Mouse (Mus musculus) CD8-positive naive resting alpha-beta T cell, adult 2 months (primary cell): ENCODE results near the gene Zfp981.
"Not testable (repeated sequence)": the region's sequence is repeated elsewhere in the genome, so short reads cannot be mapped to it uniquely, and the experiment has no call there.

ENCODE experiments used
- DNase-seq, 2 experiments: peaks; one replicate each; pipeline ENCODE4 v3.0.0; 2022; ENCODE audit warnings: low read depth in 2 of 2, low spot score in 2 of 2

Zfp981 gene

GRCm38 (mm10) chr4:146485183-146485939, 16.5 kb upstream of the Zfp981 start:
- DNase-seq = not testable (repeated sequence)

GRCm38 (mm10) chr4:146486753-146487152, 15.1 kb upstream of the Zfp981 start:
- not testable (repeated sequence) for DNase-seq

- not testable (repeated sequence) for DNase-seq
These were observed 12.6 kb upstream of the Zfp981 start for GRCm38 (mm10) chr4:146489196-146489595.

DNA sequence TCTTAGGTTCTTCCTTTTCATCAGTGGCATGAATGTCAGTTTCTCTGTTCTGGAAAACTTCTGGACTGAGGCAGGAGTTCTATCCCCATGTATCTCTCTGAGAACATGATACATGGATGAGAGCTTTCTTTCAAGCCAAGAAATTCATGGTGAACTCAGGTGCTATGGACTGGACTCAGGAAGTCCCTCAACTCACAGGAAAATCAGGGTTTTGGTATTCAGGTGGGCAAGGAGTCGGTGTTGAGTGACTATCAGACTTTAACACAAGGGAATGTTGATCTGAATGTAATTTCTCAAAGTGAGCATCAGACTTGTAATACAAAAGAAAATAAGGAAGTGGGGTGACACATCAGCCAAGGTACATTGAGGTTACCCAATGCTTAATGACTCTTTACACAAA, 9.8 kb upstream of the Zfp981 start:
- not testable (repeated sequence) for DNase-seq

DNA sequence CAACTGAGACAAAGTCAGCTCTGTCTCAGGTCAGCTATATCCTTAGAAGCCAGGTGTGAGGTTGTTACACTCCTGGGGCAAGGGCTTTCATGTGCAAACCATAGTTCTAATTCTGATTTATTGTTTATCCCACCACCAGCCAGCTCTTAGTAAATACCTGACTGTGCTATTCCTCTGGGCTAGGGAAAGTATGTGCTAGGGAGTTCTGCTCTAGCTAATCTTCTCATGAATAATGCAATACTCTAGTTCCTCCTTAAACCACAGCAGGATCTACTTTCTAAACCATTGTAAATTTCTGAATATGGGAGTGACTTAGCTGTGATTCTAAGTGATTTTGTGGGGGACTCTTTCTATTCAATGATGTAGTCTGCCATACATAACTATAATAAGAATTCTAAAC, 9.4 kb upstream of the Zfp981 start:
- DNase-seq = no peak

DNA sequence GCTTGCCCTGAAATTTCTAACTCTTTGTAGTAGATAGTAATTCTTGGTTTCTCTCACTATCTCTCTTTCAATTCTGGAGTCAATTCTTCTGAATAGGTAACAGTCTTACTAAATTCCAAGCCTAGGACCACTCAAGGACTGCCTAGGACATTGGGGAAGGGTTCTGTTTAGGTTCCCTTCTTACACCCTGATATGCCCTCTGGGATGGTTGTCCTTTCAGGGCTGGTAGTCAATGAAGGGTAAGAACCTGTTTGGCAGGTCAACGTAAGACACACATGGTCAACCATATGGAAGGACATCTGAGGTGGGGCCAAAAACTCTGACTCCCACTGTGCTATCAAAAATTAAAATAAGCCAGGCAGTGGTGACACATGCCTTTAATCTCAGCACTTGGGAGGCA, 9.0 kb upstream of the Zfp981 start:
- DNase-seq = no peak

GRCm38 (mm10) chr4:146493319-146493907, 8.4 kb upstream of the Zfp981 start:
- not testable (repeated sequence) for DNase-seq

- DNase-seq = no peak
These were observed 6.8 kb upstream of the Zfp981 start for GRCm38 (mm10) chr4:146494980-146495379.

- not testable (repeated sequence) for DNase-seq
These were observed 4.0 kb upstream of the Zfp981 start for GRCm38 (mm10) chr4:146497695-146498275.

DNA sequence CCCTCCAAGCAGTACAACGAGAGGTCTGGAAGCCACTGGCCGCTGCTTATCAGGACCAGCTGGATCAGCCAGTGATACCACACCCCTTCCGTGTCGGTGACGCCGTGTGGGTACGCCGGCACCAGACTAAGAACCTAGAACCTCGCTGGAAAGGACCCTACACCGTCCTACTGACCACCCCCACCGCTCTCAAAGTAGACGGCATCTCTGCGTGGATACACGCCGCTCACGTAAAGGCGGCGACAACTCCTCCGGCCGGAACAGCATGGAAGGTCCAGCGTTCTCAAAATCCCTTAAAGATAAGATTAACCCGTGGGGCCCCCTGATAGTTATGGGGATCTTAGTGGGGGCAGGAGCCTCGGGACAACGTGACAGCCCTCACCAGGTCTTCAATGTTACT, 7.2 kb downstream of the Zfp981 start:
- not testable (repeated sequence) for DNase-seq

DNA sequence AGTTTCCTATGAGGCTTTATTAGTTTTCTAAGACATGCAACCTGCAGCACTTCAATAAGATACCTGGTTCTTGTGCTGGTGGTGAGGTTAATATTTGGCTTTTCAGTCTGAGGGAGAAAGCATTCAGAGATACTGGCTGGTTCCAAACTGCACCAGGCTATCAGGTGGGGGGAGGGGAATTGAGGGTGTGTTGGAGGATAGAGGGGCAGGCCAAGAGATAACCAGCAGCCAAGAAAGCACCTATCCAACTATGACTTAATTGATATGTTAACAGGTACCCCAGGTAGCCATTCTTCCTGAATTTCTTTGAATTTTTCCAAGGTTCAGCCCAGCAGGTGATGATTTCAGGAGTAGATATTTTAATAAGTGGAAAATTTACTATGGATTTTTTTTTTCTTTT, 10.0 kb downstream of the Zfp981 start:
- not testable (repeated sequence) for DNase-seq

DNA sequence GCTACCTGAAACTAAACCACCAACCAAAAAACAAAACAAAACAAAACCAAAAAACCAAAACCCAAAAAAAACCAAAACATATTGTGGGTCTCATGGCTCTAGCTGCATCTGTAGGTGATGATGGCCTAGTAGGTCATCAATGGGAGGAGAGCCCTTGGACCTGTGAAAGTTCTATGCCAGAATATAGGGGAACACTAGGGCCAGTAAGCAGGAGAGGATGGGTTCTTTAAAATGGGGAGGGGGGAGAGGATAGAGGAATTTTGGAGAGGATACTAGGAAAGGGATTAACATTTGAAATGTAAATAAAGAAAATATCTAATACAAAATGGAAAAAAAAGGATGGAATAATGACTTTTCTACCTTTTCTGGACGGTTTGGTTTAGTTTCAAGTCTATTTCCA, 14.6 kb downstream of the Zfp981 start:
- DNase-seq = no peak

DNA sequence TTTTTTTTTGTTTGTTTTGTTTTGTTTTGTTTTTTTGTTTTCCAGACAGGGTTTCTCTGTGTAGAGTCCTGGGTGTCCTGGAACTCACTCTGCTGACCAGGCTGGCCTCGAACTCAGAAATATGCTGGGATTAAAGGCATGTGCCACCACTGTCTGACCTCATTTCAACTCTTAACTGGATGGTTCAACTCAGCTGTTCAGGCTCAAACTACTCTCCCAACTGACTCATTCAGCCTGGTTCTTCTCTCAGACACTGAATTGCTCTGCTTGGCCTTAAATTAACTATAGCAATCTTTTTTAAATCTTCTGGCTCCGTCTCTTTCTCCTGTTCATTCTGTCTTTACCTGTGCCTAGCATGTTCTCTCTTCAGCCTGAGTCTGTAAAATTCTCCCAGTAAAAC, 15.3 kb downstream of the Zfp981 start:
- not testable (repeated sequence) for DNase-seq

GRCm38 (mm10) chr4:146520723-146521122, 18.9 kb downstream of the Zfp981 start:
- DNase-seq = no peak

DNA sequence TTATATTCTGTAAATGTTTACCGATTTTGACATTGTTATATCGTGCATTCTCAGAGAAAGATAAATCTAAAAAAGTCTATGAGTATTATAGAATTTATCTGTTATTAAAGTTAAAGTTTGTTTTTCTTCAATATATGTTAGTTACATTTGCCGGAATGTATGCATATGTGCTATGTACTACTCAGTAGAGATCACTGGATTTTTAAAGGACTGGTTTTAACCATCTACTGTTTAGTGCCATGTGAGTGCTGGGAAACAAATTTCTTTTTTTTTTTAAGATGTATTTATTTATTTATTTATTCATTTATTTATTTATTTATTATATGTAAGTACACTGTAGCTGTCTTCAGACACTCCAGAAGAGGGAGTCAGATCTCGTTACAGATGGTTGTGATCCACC, 32.7 kb downstream of the Zfp981 start:
- DNase-seq = no peak

- no peak for DNase-seq
These were observed 34.1 kb downstream of the Zfp981 start for GRCm38 (mm10) chr4:146535883-146536282.

DNA sequence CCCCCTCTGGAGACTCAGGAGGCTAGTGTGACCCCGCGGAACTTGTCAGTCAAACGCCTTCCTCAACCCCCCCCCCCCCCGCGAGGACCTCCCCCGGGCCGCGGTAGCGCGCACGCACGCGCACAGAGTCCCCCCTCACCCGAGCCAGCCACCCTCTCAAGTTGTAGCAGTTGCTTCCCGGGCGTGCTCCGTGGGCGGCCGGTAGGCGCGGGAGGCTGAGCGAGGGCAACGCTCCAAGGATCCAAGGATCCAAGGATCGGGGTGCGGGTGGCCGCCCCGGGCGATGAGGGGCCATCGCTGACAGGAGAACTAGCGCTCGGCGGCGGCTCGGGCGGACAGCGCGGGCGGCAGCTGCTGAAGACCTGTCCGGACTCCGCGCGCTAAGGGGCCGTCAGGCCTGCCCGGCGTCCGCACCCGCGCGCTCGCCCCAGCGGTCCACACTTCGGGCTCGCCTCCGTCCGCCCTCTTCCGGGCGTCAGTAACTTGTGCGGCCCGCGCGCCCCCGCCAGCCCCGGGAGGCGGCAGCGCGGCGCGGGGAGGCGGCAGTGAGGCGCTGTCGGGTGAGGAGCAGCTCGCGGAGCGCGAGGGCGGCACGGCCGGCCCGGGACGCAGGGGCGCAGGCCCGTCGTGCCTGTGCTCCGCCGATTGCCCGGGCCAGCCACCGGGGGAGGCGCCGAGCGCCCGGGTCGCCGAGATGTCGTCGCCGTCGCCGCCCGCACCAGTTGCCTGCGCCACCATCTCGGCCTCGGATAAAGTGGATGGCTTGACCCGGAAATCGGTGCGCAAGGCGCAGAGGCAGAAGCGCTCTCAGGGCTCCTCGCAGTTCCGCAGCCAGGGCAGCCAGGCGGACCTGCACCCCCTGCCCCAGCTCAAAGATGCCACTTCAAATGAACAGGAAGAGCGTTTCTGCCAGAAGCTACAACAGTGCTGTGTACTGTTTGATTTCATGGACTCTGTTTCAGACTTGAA, 78.4 kb downstream of the Zfp981 start:
- not testable (repeated sequence) for DNase-seq
